Mouse (Mus musculus) liver, embryonic 13.5 days (tissue): ENCODE data around the gene Rpl35. TPM values are rescaled to one million over a fixed set of nuclear protein-coding genes. Genes with fewer than 3 reads are reported as not detected.

ENCODE experiments used
- ATAC-seq: fragments of 200-750 bp; cut with Nextera tagmentation; 2 replicates; pipeline ENCODE4 v1.8.0; 2017; ENCODE audit warnings: low read depth, mild to moderate bottlenecking, moderate number of reproducible peaks, moderate library complexity
- DNase-seq: peaks from one replicate; pipeline ENCODE4 v3.0.0; 2022
- H3K27ac ChIP-seq: fragments of 300-500 bp; sonication (generic); 2 replicates; pipeline ENCODE4 v1.5.1; 2015; ENCODE audit warnings: moderate library complexity, mild to moderate bottlenecking, inconsistent platforms
- H3K27me3 ChIP-seq: fragments of 300-500 bp; sonication (generic); 2 replicates; pipeline ENCODE4 v1.6.1; 2015; ENCODE audit warnings: mild to moderate bottlenecking, inconsistent platforms
- H3K36me3 ChIP-seq: fragments of 300-500 bp; sonication (generic); 2 replicates; pipeline ENCODE4 v1.6.1; 2015; ENCODE audit warnings: mild to moderate bottlenecking, inconsistent platforms
- H3K4me1 ChIP-seq: fragments of 300-500 bp; sonication (generic); replicated peaks from 2 replicates; pipeline ENCODE4 v1.6.1; 2015; ENCODE audit warnings: inconsistent platforms
- H3K4me2 ChIP-seq: fragments of 300-500 bp; sonication (generic); 2 replicates; pipeline ENCODE4 v1.6.1; 2015; ENCODE audit warnings: inconsistent platforms, mild to moderate bottlenecking, moderate library complexity
- H3K4me3 ChIP-seq: fragments of 300-500 bp; sonication (generic); replicated peaks from 2 replicates; pipeline ENCODE4 v1.5.1; 2015; ENCODE audit warnings: mild to moderate bottlenecking, inconsistent platforms
- H3K9ac ChIP-seq: fragments of 300-500 bp; sonication (generic); 2 replicates; pipeline ENCODE4 v1.6.1; 2015; ENCODE audit warnings: mild to moderate bottlenecking, inconsistent platforms
- H3K9me3 ChIP-seq: fragments of 300-500 bp; sonication (generic); replicated peaks from 2 replicates; pipeline ENCODE4 v1.6.1; 2016; ENCODE audit warnings: inconsistent platforms
- WGBS: fragments of 180-500 bp; shearing (Covaris S2); methylation state at CpG from one replicate; pipeline ENCODE4 v1.1.7; 2015; ENCODE audit not compliant: insufficient replicate concordance; 5-methylcytosine and 5-hydroxymethylcytosine counted together
- polyA plus RNA-seq: library from polyadenylated mRNA; unstranded; fragments of >200 nt; fragmentation: Nextera tagmentation; extraction: Ambion mirVana; gene quantifications from 2 replicates; pipeline ENCODE4 v1.2.1, GENCODE M21; 2015

Gene Rpl35
- polyA plus RNA-seq, 1 experiment from 2014 or later = 845 TPM

DNA sequence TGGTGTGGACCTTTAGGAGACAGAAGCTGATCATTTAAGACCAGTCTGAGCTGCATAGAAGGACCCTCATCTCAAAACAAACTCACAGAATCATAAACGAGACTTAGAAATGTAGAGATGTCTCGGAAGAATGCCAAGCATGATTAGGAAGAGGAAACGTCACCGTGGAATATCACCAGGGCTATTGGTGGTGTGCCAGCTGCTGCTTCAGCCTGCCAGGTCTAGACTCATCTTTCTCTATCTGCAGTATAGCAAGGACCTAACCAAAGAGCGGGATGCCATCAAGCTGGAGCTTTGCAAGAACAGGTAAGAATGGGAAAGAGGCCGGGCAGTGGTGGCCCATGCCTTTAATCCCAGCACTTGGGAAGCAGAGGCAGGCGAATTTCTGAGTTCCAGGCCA, 31.7 kb downstream of the Rpl35 start:
- Histone ChIP-seq H3K27me3 (peaks cover 12% of the 10 kb centered on the region; the same call in 1 of the 2 replicates), H3K4me2 (no peak overlapping the region), H3K36me3 (no peaks in the 10 kb centered on the region), H3K4me1 (peaks cover 41% of the 10 kb centered on the region), H3K4me3 (no peak overlapping the region), H3K27ac (no peak overlapping the region), H3K9me3 (no peaks in the 10 kb centered on the region), H3K9ac (no peak overlapping the region)
- ATAC-seq (no peak), DNase-seq (no peak)
- WGBS = 69% methylated on average over 7 of the region's 7 CpGs

GRCm38 (mm10) chr2:38973223-38973622, 32.2 kb downstream of the Rpl35 start:
- Histone ChIP-seq H3K27me3 (peaks cover 12% of the 10 kb centered on the region; the same call in 1 of the 2 replicates), H3K4me2 (no peak overlapping the region), H3K4me1 (peaks cover 43% of the 10 kb centered on the region), H3K9me3 (no peaks in the 10 kb centered on the region), H3K9ac (no peak overlapping the region), H3K4me3 (no peak overlapping the region), H3K27ac (no peak overlapping the region), H3K36me3 (no peaks in the 10 kb centered on the region)
- no peak for ATAC-seq
- DNase-seq = no peak
- 10% methylated on average over 2 of the region's 2 CpGs for WGBS

- ATAC-seq = peak; percentile 97
- no peaks in the 10 kb centered on the region for H3K27me3 ChIP-seq
- no peaks in the 10 kb centered on the region for H3K9me3 ChIP-seq
- H3K4me2 ChIP-seq = peak overlapping the region; percentile 46
- WGBS = 24% methylated on average over 5 of the region's 5 CpGs
- no peaks in the 10 kb centered on the region for H3K36me3 ChIP-seq
- peak; percentile 72 for DNase-seq
- H3K4me1 ChIP-seq = peaks cover 51% of the 10 kb centered on the region
- H3K9ac ChIP-seq = 0 out of 2 replicates have a peak overlapping the region, but pooled peaks have one; percentile 33
- H3K4me3 ChIP-seq = no peak overlapping the region
- peak overlapping the region; percentile 86 for H3K27ac ChIP-seq
Observed at GRCm38 (mm10) chr2:38970057-38970456, 35.4 kb downstream of the Rpl35 start.

GRCm38 (mm10) chr2:38969650-38970049, 35.8 kb downstream of the Rpl35 start:
- peak; percentile 63 for ATAC-seq
- H3K27ac ChIP-seq = peak overlapping the region; percentile 86
- no peak overlapping the region for H3K4me3 ChIP-seq
- H3K4me2 ChIP-seq = peak overlapping the region; percentile 46
- WGBS = 46% methylated on average over 2 of the region's 2 CpGs
- H3K9me3 ChIP-seq = no peaks in the 10 kb centered on the region
- no peak for DNase-seq
- H3K9ac ChIP-seq = 0 out of 2 replicates have a peak overlapping the region, but pooled peaks have one; percentile 33
- no peaks in the 10 kb centered on the region for H3K27me3 ChIP-seq
- H3K36me3 ChIP-seq = no peaks in the 10 kb centered on the region
- H3K4me1 ChIP-seq = peaks cover 51% of the 10 kb centered on the region

DNA sequence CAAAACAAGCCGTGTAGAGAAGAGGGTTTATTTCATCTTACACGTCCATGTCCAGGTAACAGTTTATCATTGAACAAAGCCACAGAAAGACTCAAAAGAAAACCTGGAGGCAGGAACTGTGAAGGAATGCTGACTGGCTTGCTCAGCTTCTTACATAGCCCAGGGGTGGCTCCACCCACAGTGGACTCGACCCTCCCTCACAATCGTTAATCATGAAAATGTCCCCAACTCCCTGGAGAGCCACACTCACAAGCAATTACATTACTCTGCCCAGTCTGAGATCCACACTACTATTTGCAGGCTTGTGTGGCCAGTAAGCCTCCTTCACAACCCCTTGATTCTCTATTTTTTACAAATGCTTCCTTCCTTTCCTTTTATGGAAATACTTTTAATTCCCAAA, 41.2 kb downstream of the Rpl35 start:
- DNase-seq (no peak), ATAC-seq (no peak)
- Histone ChIP-seq H3K27me3 (no peaks in the 10 kb centered on the region), H3K9me3 (no peaks in the 10 kb centered on the region), H3K4me2 (no peak overlapping the region), H3K36me3 (no peaks in the 10 kb centered on the region), H3K27ac (no peak overlapping the region), H3K9ac (no peak overlapping the region), H3K4me1 (peaks cover 23% of the 10 kb centered on the region), H3K4me3 (no peak overlapping the region)
- WGBS = 43% methylated on average over 4 of the region's 4 CpGs

DNA sequence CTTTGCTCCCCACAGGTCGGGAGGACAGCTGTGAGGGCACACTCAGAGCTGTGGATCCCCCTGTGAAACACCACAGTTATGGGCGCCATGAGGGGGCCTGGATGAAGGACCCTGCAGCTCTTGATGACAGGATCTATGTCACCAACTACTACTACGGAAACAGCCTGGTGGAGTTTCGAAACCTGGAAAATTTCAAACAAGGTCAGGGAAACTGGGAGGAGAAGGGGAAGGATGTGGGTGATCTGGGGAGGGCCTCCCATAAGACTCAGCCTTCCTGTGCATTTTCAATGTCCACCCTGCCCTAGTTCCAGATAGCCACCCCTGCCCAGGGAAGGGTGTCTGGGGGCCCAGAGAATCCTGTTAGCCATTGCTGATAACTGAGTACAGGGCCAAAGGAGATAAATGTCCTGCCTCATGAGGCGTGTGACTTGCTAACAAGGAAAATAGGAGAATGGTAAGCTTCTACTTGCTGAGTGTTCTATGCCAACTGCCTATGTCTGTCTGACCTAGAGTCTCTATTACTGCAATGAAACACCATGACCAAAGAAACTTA, 47.7 kb downstream of the Rpl35 start:
- H3K4me2 ChIP-seq = no peak overlapping the region
- no peaks in the 10 kb centered on the region for H3K36me3 ChIP-seq
- no peak overlapping the region; the same call in 1 of the 2 replicates for H3K27ac ChIP-seq
- H3K4me3 ChIP-seq = no peak overlapping the region
- WGBS = 54% methylated on average over 5 of the region's 5 CpGs
- no peak overlapping the region for H3K9ac ChIP-seq
- DNase-seq = no peak
- H3K4me1 ChIP-seq = peaks cover 15% of the 10 kb centered on the region
- no peaks in the 10 kb centered on the region for H3K27me3 ChIP-seq
- no peaks in the 10 kb centered on the region for H3K9me3 ChIP-seq
- peak; percentile 62; the same call in 1 of the 2 replicates for ATAC-seq

- DNase-seq = no peak
- no peaks in the 10 kb centered on the region for H3K36me3 ChIP-seq
- peaks cover 14% of the 10 kb centered on the region for H3K4me1 ChIP-seq
- H3K9me3 ChIP-seq = no peaks in the 10 kb centered on the region
- no peak overlapping the region for H3K27ac ChIP-seq
- H3K9ac ChIP-seq = no peak overlapping the region
- no peak overlapping the region for H3K4me2 ChIP-seq
- WGBS = 40% methylated on average over 2 of the region's 2 CpGs
- H3K4me3 ChIP-seq = no peak overlapping the region
- no peak for ATAC-seq
- H3K27me3 ChIP-seq = no peaks in the 10 kb centered on the region
Observed at GRCm38 (mm10) chr2:38956062-38956461, 49.4 kb downstream of the Rpl35 start.

GRCm38 (mm10) chr2:38953152-38953883, 52.1 kb downstream of the Rpl35 start:
- Histone ChIP-seq H3K27me3 (no peaks in the 10 kb centered on the region), H3K4me1 (peaks cover 36% of the 10 kb centered on the region), H3K4me3 (no peak overlapping the region), H3K9ac (no peak overlapping the region; the same call in 1 of the 2 replicates), H3K27ac (no peak overlapping the region), H3K4me2 (no peak overlapping the region), H3K36me3 (no peaks in the 10 kb centered on the region), H3K9me3 (no peaks in the 10 kb centered on the region)
- DNase-seq (no peak), ATAC-seq (no peak)
- WGBS = 64% methylated on average over 5 of the region's 5 CpGs

Other genes with a start within 250 kb of the Rpl35 start
- 0.83 and 1.4 TPM in 2 replicates for gene Nr6a1, start 77.9 kb downstream of the Rpl35 start, polyA plus RNA-seq
- 0.08 and 0.12 TPM in 2 replicates for gene Olfml2a, start 73.6 kb downstream of the Rpl35 start, polyA plus RNA-seq
- 0.66 and 0.76 TPM in 2 replicates for gene Wdr38, start 8.1 kb downstream of the Rpl35 start, polyA plus RNA-seq
- gene Arpc5l, start 276 bp downstream of the Rpl35 start, polyA plus RNA-seq = 74.0 and 76.6 TPM in 2 replicates
- gene Golga1, start 59.9 kb upstream of the Rpl35 start, polyA plus RNA-seq = 9.9 and 11.3 TPM in 2 replicates
- gene Scai, start 185.1 kb upstream of the Rpl35 start, polyA plus RNA-seq = 1.3 and 1.8 TPM in 2 replicates
- 52.3 and 63.6 TPM in 2 replicates for gene Ppp6c, start 220.8 kb upstream of the Rpl35 start, polyA plus RNA-seq